Mouse (Mus musculus) midbrain, embryonic 14.5 days (tissue): ENCODE measurements at regions not wholly inside any gene's neighbourhood (a gene's known extent, or its start where the extent isn't known, plus 50 kb on each side); places are given as distances from the start of the nearest gene placed in this dataset.

Experiments used
- ATAC-seq: fragments of 200-750 bp; cut with Nextera tagmentation; 2 replicates; pipeline ENCODE4 v1.8.0; 2017; ENCODE audit warnings: moderate number of reproducible peaks, moderate library complexity; ENCODE audit not compliant: low FRiP score, low TSS enrichment
- DNase-seq: peaks from one replicate; pipeline ENCODE4 v3.0.0-alpha.2; 2015
- H3K27ac ChIP-seq: fragments of 300-500 bp; sonication (generic); replicated peaks from 2 replicates; pipeline ENCODE4 v1.5.1; 2014; ENCODE audit warnings: mild to moderate bottlenecking, low read depth, low read length, moderate library complexity
- H3K27me3 ChIP-seq: fragments of 300-500 bp; sonication (generic); 2 replicates; pipeline ENCODE4 v1.6.1; 2014; ENCODE audit warnings: low read length, control low read depth, mixed read lengths; ENCODE audit not compliant: control insufficient read depth, insufficient read depth
- H3K36me3 ChIP-seq: fragments of 300-500 bp; sonication (generic); 2 replicates; pipeline ENCODE4 v1.6.1; 2014; ENCODE audit warnings: low read length, control low read depth; ENCODE audit not compliant: control insufficient read depth, insufficient read depth
- H3K4me1 ChIP-seq: fragments of 300-500 bp; sonication (generic); 2 replicates; pipeline ENCODE4 v1.6.1; 2014; ENCODE audit warnings: mild to moderate bottlenecking, antibody characterized with exemption, low read length, control low read depth; ENCODE audit not compliant: control insufficient read depth, insufficient read depth
- H3K4me2 ChIP-seq: fragments of 300-500 bp; sonication (generic); 2 replicates; pipeline ENCODE4 v1.6.1; 2014; ENCODE audit warnings: mild to moderate bottlenecking, low read length, moderate library complexity
- H3K4me3 ChIP-seq: fragments of 300-500 bp; sonication (generic); replicated peaks from 2 replicates; pipeline ENCODE4 v1.5.1; 2014; ENCODE audit warnings: low read depth, low read length
- H3K9ac ChIP-seq: fragments of 300-500 bp; sonication (generic); replicated peaks from 2 replicates; pipeline ENCODE4 v1.6.1; 2014; ENCODE audit warnings: mild to moderate bottlenecking, low read length, moderate library complexity
- H3K9me3 ChIP-seq: fragments of 300-500 bp; sonication (generic); 2 replicates; pipeline ENCODE4 v1.6.1; 2016; ENCODE audit warnings: low read length, control low read depth, mixed read lengths; ENCODE audit not compliant: control insufficient read depth
- WGBS: fragments of 180-500 bp; shearing (Covaris S2); extraction: QIAGEN DNeasy Blood & Tissue Kit; methylation state at CpG from one replicate; pipeline ENCODE4 v1.1.7; 2014; 5-methylcytosine and 5-hydroxymethylcytosine counted together

GRCm38 (mm10) chr4:72425316-72425715, 224.6 kb upstream of the Tle1 start:
- 98% methylated on average over 1 of the region's 1 CpGs for WGBS

GRCm38 (mm10) chr4:72412100-72412788, 211.5 kb upstream of the Tle1 start:
- Histone ChIP-seq H3K36me3 (no peaks in the 10 kb centered on the region), H3K9me3 (no peaks in the 10 kb centered on the region), H3K27ac (no peak overlapping the region), H3K4me2 (no peak overlapping the region), H3K4me1 (no peaks in the 10 kb centered on the region), H3K27me3 (no peaks in the 10 kb centered on the region), H3K4me3 (no peak overlapping the region), H3K9ac (no peak overlapping the region)
- no peak for DNase-seq
- 92% methylated on average over 8 of the region's 8 CpGs for WGBS
- ATAC-seq: no peak

More at GRCm38 (mm10) chr4:72425316-72425715, 224.6 kb upstream of the Tle1 start:
- no peak for DNase-seq
- no peak overlapping the region for H3K4me3 ChIP-seq
- no peaks in the 10 kb centered on the region for H3K36me3 ChIP-seq
- H3K27me3 ChIP-seq: no peaks in the 10 kb centered on the region
- ATAC-seq: no peak
- H3K9me3 ChIP-seq: no peaks in the 10 kb centered on the region
- H3K9ac ChIP-seq: no peak overlapping the region
- no peak overlapping the region for H3K27ac ChIP-seq
- no peak overlapping the region for H3K4me2 ChIP-seq
- H3K4me1 ChIP-seq: no peaks in the 10 kb centered on the region

DNA sequence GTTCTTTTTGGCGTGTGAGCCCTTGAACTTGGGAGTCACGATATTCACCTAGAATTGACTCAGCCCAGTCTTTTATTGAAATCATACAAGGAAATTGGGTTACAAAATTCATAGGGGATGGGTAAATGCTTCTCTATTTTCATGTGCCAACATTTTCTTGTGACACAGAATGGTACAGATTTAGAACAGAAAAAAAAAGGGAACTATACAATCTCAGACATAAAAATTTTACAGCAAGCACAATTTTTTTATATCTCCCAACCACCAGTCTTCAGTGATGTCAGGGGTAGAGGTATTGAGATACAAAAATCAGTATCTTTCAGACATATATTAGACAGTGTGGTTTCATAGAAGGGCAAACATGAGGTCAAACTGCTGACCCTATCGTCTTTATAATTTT, 210.6 kb upstream of the Tle1 start:
- Histone ChIP-seq H3K36me3 (no peaks in the 10 kb centered on the region), H3K4me1 (no peaks in the 10 kb centered on the region), H3K9ac (no peak overlapping the region), H3K27me3 (no peaks in the 10 kb centered on the region), H3K9me3 (no peaks in the 10 kb centered on the region), H3K4me3 (no peak overlapping the region), H3K4me2 (no peak overlapping the region), H3K27ac (no peak overlapping the region)
- ATAC-seq (no peak), DNase-seq (no peak)
- WGBS: 97% methylated on average over 3 of the region's 3 CpGs

- 86% methylated on average over 1 of the region's 1 CpGs for WGBS
- no peak for ATAC-seq
Measured at GRCm38 (mm10) chr4:72400759-72401158, 200.0 kb upstream of the Tle1 start.

GRCm38 (mm10) chr4:72391887-72392435, 191.2 kb upstream of the Tle1 start:
- Histone ChIP-seq H3K9ac (no peak overlapping the region), H3K27ac (no peak overlapping the region), H3K36me3 (no peaks in the 10 kb centered on the region), H3K9me3 (no peaks in the 10 kb centered on the region), H3K4me1 (no peaks in the 10 kb centered on the region), H3K27me3 (peaks cover 11% of the 10 kb centered on the region), H3K4me3 (no peak overlapping the region), H3K4me2 (no peak overlapping the region)
- WGBS: 75% methylated on average over 3 of the region's 3 CpGs
- DNase-seq: no peak
- no peak for ATAC-seq

More at GRCm38 (mm10) chr4:72400759-72401158, 200.0 kb upstream of the Tle1 start:
- Histone ChIP-seq H3K36me3 (no peaks in the 10 kb centered on the region), H3K4me1 (no peaks in the 10 kb centered on the region), H3K9me3 (no peaks in the 10 kb centered on the region), H3K4me3 (no peak overlapping the region), H3K27ac (no peak overlapping the region), H3K9ac (no peak overlapping the region), H3K27me3 (no peaks in the 10 kb centered on the region), H3K4me2 (no peak overlapping the region)
- DNase-seq: no peak

DNA sequence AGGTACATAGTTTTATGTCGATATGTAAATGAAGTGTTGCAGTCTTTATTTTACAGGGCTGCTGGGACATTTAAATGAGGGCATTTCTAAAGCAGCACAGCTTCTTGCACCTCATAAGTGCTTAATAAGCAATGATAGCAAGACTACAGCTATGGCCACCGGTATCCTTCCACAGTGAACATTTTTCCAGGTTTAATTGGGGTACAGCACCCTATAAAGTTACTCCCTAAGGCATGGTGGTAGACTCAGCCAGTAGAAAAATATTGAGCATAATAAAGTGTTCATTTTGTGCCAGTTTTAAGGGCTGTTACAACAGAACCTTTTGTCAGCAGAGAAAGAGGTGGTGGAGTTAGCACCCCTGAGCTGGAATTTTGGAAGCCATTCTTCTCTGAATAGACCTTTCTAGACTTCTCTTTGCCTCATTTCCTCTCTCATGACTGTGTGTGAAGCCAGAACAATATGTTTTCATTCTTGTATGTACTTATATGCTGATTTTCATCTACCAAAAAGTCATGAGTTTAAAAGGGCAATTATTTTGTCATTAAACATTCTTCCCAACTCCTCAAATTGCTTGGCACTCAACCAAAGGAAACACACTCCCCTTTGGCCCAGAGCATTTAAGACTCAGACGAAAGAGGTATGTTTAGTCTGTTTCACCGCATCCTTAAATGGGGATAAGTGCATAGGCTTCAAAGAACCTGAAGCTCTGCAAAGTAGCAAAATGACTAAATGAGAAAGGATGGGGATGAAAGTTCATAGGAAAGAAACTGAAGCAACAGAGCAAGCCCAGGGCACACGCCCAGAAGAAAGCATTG, 189.3 kb upstream of the Tle1 start:
- peaks cover 11% of the 10 kb centered on the region for H3K27me3 ChIP-seq
- no peak for ATAC-seq
- H3K9ac ChIP-seq: no peak overlapping the region
- H3K36me3 ChIP-seq: no peaks in the 10 kb centered on the region
- no peak for DNase-seq
- peaks cover 11% of the 10 kb centered on the region for H3K4me1 ChIP-seq
- WGBS: 92% methylated on average over 5 of the region's 5 CpGs
- H3K4me2 ChIP-seq: no peak overlapping the region
- H3K27ac ChIP-seq: no peak overlapping the region
- H3K4me3 ChIP-seq: no peak overlapping the region
- H3K9me3 ChIP-seq: no peaks in the 10 kb centered on the region

GRCm38 (mm10) chr4:72384901-72385264, 184.2 kb upstream of the Tle1 start:
- no peaks in the 10 kb centered on the region for H3K36me3 ChIP-seq
- no peaks in the 10 kb centered on the region for H3K9me3 ChIP-seq
- peaks cover 6% of the 10 kb centered on the region for H3K27me3 ChIP-seq
- no peak overlapping the region for H3K4me3 ChIP-seq
- peak; percentile 87 for DNase-seq
- H3K4me1 ChIP-seq: peaks cover 38% of the 10 kb centered on the region
- 5% methylated on average over 12 of the region's 12 CpGs for WGBS
- H3K27ac ChIP-seq: no peak overlapping the region; the same call in 1 of the 2 replicates
- H3K4me2 ChIP-seq: peak overlapping the region; percentile 9; the same call in 1 of the 2 replicates
- no peak overlapping the region for H3K9ac ChIP-seq
- ATAC-seq: peak; percentile 86

DNA sequence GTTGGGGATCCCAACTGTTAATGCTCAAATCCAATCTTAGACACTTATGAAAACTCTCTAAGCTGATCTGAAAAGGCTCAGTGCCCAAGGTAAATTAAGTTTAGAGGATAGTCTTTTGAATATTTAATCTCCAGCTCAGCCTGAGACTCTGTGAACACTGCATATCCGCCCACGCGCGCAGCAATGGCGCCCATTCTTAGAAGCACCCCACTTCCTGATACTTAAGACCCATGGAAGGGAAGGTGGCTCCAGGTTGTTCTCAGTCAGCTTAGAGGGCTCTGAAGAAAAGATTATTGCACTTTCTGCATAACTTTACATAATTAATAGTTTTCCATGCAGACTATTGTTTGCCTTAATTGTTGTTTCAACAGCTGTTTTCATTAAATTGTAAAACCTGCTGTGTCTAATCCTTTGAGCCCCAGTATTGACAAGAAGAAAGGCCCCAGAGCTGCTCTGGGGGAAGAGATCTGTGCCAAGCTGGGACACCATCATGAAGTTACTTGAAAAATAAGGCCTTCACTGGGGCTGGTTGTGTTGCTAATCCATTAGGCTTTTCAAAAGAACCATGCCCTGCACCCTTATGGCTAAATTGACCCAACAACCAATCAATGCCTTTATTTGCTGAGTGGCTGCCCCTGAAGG, 183.7 kb upstream of the Tle1 start:
- H3K27me3 ChIP-seq: peaks cover 9% of the 10 kb centered on the region; the same call in 1 of the 2 replicates
- no peak overlapping the region; the same call in 1 of the 2 replicates for H3K27ac ChIP-seq
- no peak overlapping the region for H3K4me3 ChIP-seq
- DNase-seq (no peak), ATAC-seq (peak; percentile 51)
- no peak overlapping the region for H3K9ac ChIP-seq
- H3K9me3 ChIP-seq: no peaks in the 10 kb centered on the region
- H3K4me2 ChIP-seq: peak overlapping the region; percentile 9; the same call in 1 of the 2 replicates
- 23% methylated on average over 5 of the region's 5 CpGs for WGBS
- H3K4me1 ChIP-seq: peaks cover 38% of the 10 kb centered on the region
- no peaks in the 10 kb centered on the region for H3K36me3 ChIP-seq
